Mouse (Mus musculus) CD4-positive, CD25-positive, alpha-beta regulatory T cell, adult 4 months (primary cell): ENCODE measurements around the gene Grhl3. TPM values are rescaled to one million over a fixed set of nuclear protein-coding genes. Genes with fewer than 3 reads are reported as not detected.
A peak's percentile ranks its signal among the peaks of the same experiment; 100 is the strongest.

Source experiments
- ATAC-seq: one replicate; pipeline ENCODE4 v1.8.0; 2017
- polyA plus RNA-seq, 2 experiments: library from polyadenylated mRNA; unstranded; fragments of 100-300 nt; shearing (Covaris generic); gene quantifications; one replicate each; pipeline ENCODE4 v1.2.1; 2017

Grhl3 gene
- polyA plus RNA-seq, 2 experiments from 2014 or later: not detected

GRCm38 (mm10) chr4:135526039-135526710 is 47.3 kb downstream of the Grhl3 start:
- no peak for ATAC-seq

- no peak for ATAC-seq
Measured at GRCm38 (mm10) chr4:135525057-135525456, 48.4 kb downstream of the Grhl3 start.

GRCm38 (mm10) chr4:135523939-135524338 is 49.5 kb downstream of the Grhl3 start:
- ATAC-seq: no peak

DNA sequence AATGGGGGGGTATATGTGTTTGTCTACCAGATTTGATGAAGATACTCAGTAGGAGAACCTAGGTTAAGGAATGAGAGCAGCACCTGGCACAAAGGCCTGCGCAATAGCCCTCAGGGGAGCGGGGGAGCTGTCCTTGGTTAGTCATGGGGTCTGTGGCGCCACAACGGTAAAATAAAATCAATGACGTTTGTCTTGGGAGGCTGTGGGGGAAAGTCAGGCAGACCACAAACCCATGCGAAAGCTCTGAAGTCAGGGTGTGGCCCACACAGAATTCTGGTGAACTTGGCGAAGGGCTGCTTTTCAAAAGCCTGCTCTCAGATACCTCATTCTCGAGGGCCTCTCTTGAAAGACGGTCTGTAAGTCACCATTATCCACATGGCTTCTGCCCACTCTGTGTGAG is 53.0 kb downstream of the Grhl3 start:
- ATAC-seq: no peak

GRCm38 (mm10) chr4:135518135-135518534 is 55.3 kb downstream of the Grhl3 start:
- no peak for ATAC-seq

DNA sequence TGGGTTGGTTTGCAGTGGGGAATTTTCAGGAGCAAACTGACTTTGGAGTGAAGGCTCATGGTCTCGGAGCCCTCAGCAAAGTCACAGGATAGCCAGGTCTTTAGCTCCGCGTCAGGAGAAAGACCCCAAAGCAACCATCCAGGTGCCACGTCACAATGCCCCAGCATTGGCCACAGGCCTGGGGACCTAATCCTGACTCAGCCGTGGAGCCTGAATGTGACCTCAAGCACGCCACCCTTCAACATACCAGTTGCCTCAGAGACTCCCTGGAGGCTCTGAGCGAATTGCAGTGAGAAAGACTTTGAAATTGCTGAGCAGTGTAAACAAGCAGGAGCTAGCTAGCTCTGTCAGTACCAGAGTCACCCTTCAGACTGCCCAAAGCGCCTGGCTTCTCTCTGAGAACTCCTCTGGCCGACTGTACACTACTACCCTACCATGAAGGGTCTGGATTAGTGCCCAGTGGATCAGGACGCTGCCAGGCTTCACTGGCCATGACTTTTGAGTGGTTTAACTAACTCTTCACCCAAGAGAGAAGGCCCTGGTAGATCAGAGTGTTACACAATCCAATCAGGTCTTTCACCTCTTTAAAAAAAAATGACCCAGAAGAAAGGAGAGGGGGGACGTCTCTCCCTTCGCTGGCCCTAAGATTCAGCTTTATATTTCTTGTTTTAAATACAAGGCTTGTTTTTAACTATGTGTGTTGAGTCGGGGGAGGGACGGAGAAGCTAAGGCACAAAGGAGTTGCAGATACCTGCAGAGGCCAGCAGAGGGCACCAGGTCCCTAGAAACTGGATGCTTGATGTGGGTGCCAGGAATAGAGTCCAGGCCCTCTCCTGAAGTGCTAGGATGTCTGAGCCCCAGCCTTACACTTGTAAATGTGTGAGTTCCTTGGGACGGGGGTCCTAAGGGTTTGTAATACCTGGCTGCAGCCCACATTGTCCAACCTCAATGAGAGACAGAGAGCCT is 56.8 kb downstream of the Grhl3 start:
- no peak for ATAC-seq

GRCm38 (mm10) chr4:135514925-135515324 is 58.5 kb downstream of the Grhl3 start:
- ATAC-seq: no peak

- ATAC-seq: no peak
Measured at GRCm38 (mm10) chr4:135513865-135514264, 59.6 kb downstream of the Grhl3 start.

DNA sequence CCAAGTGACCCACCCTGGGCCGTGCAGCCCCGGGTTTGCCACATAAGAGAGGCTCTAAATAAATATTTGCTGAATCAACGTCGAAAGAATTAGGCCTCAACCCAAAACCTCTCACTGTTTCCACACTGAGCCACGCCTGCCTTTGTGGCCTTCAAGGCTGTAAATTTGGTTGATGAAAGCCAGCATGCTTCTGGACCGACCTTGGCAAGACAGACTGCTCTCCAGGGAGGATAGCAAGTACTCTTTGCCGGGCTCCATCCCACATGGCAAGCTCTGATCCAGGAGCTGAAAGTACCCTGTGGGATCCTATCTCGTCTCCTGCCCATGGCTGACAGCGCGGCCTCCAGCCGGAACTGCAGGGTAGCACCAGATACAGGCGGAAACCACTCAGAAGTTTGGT is 63.9 kb downstream of the Grhl3 start:
- no peak for ATAC-seq

DNA sequence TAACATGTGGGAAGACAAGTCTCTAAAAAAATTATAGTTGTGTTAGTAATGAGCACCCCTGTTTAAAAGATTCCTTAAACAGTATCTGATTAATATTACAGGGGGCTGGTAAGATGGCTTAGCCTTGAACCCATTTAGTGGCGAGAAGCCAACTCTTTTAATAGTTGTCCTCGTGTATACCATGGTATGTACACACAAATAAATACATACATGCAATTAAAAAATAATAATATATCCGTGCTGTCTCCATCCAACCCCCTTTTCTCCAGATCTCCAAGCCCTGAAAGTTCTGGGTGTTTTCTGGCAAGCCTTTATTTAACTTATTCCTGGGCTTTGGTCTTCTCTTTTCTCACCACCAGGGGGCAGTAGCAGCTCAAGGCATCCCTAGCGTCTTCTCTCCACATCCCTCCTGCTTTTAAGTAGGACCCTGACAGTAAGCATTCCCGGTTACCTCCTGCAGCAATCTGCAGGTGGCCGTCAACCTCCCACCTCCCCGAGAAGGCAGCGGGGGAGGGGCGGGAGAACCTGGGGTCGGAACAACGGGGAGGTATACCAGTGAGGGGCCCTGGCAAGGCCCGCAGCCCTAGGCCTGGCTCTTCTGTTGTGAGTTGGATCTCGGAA is 64.9 kb downstream of the Grhl3 start:
- ATAC-seq: no peak

DNA sequence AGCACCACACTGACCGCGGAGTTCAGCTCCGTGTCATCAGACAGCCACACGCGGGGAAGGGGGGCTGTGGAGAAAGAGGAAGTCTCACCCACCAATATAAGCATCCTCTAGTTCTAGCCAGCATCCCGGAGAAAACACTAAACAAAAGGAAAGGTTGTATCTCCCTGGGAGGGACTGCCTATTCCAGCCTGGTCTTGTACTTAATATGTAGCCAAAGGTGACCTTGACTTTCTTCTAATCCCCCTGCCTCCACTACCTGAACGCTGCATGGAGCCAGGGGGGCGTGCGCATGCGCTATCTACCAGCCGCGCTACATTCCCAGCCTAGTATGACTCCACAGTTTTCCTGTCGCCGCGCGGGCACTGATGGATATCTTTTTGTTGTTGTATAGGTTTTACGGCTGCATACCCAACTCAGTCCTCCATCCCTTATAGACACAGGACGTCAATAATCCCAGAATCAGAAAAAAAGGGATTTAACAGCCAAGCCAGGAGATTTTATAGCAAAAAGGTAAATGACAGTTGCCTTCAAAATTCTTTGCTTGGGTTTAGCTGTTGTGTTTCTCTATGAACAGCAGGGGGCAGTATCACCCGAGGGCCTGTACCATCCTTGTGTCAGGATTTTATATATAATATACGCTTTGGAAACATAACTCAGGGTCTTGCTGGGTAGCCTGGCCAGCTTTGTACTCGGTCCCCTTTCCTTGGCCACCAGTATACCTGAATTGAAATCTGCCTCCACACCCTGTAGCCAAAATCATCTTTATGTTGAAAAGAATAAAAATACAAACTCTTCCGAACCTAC is 65.7 kb downstream of the Grhl3 start:
- ATAC-seq: no peak

- no peak for ATAC-seq
Measured at GRCm38 (mm10) chr4:135505794-135506193, 67.6 kb downstream of the Grhl3 start.

- no peak for ATAC-seq
Measured at GRCm38 (mm10) chr4:135501587-135501986, 71.8 kb downstream of the Grhl3 start.

- no peak for ATAC-seq
Measured at GRCm38 (mm10) chr4:135499831-135500230, 73.6 kb downstream of the Grhl3 start.

- no peak for ATAC-seq
Measured at GRCm38 (mm10) chr4:135498136-135498535, 75.3 kb downstream of the Grhl3 start.

GRCm38 (mm10) chr4:135495810-135496209 is 77.6 kb downstream of the Grhl3 start:
- no peak for ATAC-seq

DNA sequence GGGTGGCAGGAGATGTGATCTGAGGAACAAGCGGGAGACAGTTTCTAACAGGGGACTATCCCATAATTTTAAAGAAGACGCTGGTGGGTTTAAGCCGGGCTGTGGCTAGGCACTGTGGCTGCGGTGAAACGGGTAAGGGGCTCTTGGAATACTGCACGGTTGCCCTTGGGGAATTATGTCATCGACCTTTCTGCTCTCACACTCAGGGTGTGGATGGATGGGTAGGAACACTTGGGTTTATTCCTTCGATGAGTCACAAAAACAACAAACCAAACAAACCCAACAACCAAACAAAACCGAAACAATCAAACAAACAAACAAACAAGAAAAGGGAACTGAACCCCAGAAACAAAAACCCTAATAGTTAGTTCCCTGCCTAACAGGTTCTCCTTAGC is 78.0 kb downstream of the Grhl3 start:
- no peak for ATAC-seq

DNA sequence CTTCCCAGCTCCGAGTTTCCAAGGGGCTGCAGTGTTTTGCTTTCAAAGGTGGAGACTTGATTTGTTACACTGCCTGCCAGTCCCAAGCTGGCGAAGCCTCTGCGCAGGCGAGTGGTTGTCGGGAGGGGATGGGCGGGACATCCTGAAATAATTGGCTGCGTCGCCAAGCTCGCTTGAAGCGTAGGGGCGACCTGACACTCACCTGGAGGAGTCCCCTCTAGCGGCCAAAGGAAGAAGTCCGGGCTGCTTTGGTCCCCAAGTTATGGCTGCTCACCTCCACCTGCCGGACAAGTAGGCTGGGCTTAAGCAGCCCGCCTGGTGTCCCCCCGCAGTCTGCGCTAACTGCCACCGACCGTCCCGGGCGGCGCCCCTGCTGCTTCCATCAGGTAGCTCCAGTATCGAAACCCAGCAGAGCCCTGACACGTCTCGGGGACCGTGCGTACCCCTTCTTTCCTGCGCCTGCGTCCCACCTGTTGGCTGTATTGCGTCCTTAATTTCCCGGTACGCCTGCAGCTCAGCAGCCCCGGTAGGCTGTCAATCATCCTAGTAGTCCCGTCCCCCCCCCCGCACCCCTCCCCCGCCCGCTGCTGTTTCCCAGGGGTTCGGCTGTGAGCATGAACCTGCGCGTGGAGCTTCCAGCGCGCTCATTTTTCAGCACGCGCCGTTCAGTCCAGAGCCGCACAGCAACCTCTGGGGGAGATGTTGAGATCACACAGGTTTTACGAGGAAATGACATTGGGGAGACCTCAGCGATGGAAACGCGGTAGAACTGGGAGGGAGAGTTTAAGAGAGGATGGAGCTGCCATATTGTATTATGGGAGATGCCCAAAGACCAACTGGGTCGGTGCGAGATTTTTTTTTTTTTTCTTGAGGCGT is 78.7 kb downstream of the Grhl3 start, which contains the start of the genes Stpg1 and Nipal3:
Stpg1 (plus strand) TSS at position 270 of the 876 bp plus-strand sequence.
Nipal3 (minus strand) TSS at position 518 of the 876 bp plus-strand sequence.
- ATAC-seq: peak; percentile 95

- ATAC-seq: peak; percentile 43
Measured at GRCm38 (mm10) chr4:135493691-135494520, 79.5 kb downstream of the Grhl3 start.

- no peak for ATAC-seq
Measured at GRCm38 (mm10) chr4:135493271-135493670, 80.2 kb downstream of the Grhl3 start.
